ENCODE assay signal across 9 mouse cellular contexts in genomic region chr2:130296134-130296745, GRCm38 (mm10). TPM values are rescaled to one million over a fixed set of nuclear protein-coding genes. Genes with fewer than 3 reads are reported as not detected.
DNase-seq lines count a peak whose midpoint lies in the region; ATAC-seq lines count a peak whose summit lies in the region.
"Had no signal": no experiment of that assay in that cellular context is flagged by ENCODE, and none has a peak within 500 bp of the region (broad histone marks: within the 10 kb centered on the region; RNA-seq: fewer than 3 reads in every experiment).

No protein-coding gene starts in this region.

- H3K27me3 ChIP-seq in heart, embryonic 13.5 days (replicated peaks) = peaks cover 70% of the 10 kb centered on the region
- H3K27me3 ChIP-seq in hindbrain, embryonic 14.5 days (ENCODE audit: control insufficient read depth, insufficient read depth, low read length) = peaks cover 5% of the 10 kb centered on the region
- H3K27me3 ChIP-seq in midbrain, embryonic 14.5 days (ENCODE audit: control insufficient read depth, insufficient read depth, low read length) = no peaks in the 10 kb centered on the region

- 4% methylated on average over 20 of the region's 20 CpGs for WGBS in heart, embryonic 13.5 days
- WGBS in hindbrain, embryonic 14.5 days = 5% methylated on average over 20 of the region's 20 CpGs
- 1% methylated on average over 20 of the region's 20 CpGs for WGBS in midbrain, embryonic 14.5 days

- ATAC-seq in heart, embryonic 13.5 days (ENCODE audit: extremely low read depth, insufficient number of reproducible peaks, low FRiP score, low TSS enrichment) = no peak
- ATAC-seq in hindbrain, embryonic 14.5 days (ENCODE audit: low FRiP score) = peak; percentile 29; the same call in 1 of the 2 replicates
- ATAC-seq in midbrain, embryonic 14.5 days (ENCODE audit: low FRiP score, low TSS enrichment) = no peak
- ATAC-seq in monocyte, adult 5-6 weeks (replicated peaks; ENCODE audit: insufficient number of reproducible peaks, low FRiP score, low TSS enrichment, poor library complexity, severe bottlenecking) = no peak

- H3K4me1 ChIP-seq in heart, embryonic 13.5 days = peaks cover 33% of the 10 kb centered on the region
- no peaks in the 10 kb centered on the region for H3K4me1 ChIP-seq in brown adipose tissue, adult 24 weeks (ENCODE audit: control insufficient read depth, insufficient read depth, insufficient read length, low read length)
- peaks cover 19% of the 10 kb centered on the region for H3K4me1 ChIP-seq in hindbrain, embryonic 14.5 days (replicated peaks; ENCODE audit: control insufficient read depth, insufficient read depth, low read length)
- peaks cover 26% of the 10 kb centered on the region; the same call in 1 of the 2 replicates for H3K4me1 ChIP-seq in midbrain, embryonic 14.5 days (ENCODE audit: control insufficient read depth, insufficient read depth, low read length)

- DNase-seq in heart, postnatal 25 days (ENCODE audit: low spot score) = no peak
- DNase-seq in hindbrain, embryonic 14.5 days (ENCODE audit: low spot score) = no peak
- peak; percentile 14 for DNase-seq in midbrain, embryonic 14.5 days
- DNase-seq in right cerebral cortex, postnatal 36 days (ENCODE audit: low spot score in 2 of 2) = no peak
- DNase-seq in adrenal gland, postnatal 10 days = no peak

- intact Hi-C loops in heart, postnatal 25 days (cut with DNase I) = no loop called here

- peak overlapping the region; percentile 79 for H3K4me2 ChIP-seq in heart, embryonic 13.5 days
- H3K4me2 ChIP-seq in hindbrain, embryonic 14.5 days (replicated peaks) = peak overlapping the region; percentile 79
- H3K4me2 ChIP-seq in midbrain, embryonic 14.5 days (ENCODE audit: low read length) = peak overlapping the region; percentile 72

- H3K36me3 ChIP-seq in heart, embryonic 13.5 days = peaks cover 6% of the 10 kb centered on the region; the same call in 1 of the 2 replicates
- H3K36me3 ChIP-seq in hindbrain, embryonic 14.5 days (replicated peaks; ENCODE audit: control insufficient read depth, insufficient read depth) = no peaks in the 10 kb centered on the region
- no peaks in the 10 kb centered on the region for H3K36me3 ChIP-seq in midbrain, embryonic 14.5 days (ENCODE audit: control insufficient read depth, insufficient read depth, low read length)

- no peak overlapping the region for H3K27ac ChIP-seq in heart, embryonic 13.5 days (replicated peaks)
- H3K27ac ChIP-seq in brown adipose tissue, adult 24 weeks (replicated peaks; ENCODE audit: low read depth, low read length) = no peak overlapping the region
- no peak overlapping the region for H3K27ac ChIP-seq in hindbrain, embryonic 14.5 days
- H3K27ac ChIP-seq in midbrain, embryonic 14.5 days (replicated peaks; ENCODE audit: low read depth, low read length) = no peak overlapping the region

- H3K4me3 ChIP-seq in heart, embryonic 13.5 days = peak overlapping the region; percentile 80
- H3K4me3 ChIP-seq in brown adipose tissue, adult 24 weeks (ENCODE audit: insufficient read depth, low read depth, low read length) = peak overlapping the region; percentile 64
- peak overlapping the region; percentile 73 for H3K4me3 ChIP-seq in hindbrain, embryonic 14.5 days (replicated peaks; ENCODE audit: low read length)
- peak overlapping the region; percentile 68 for H3K4me3 ChIP-seq in midbrain, embryonic 14.5 days (replicated peaks; ENCODE audit: low read depth, low read length)

- peak overlapping the region; percentile 89 for H3K9ac ChIP-seq in heart, embryonic 13.5 days
- peak overlapping the region; percentile 86 for H3K9ac ChIP-seq in hindbrain, embryonic 14.5 days
- peak overlapping the region; percentile 88 for H3K9ac ChIP-seq in midbrain, embryonic 14.5 days (replicated peaks; ENCODE audit: low read length)

- no peaks in the 10 kb centered on the region for H3K9me3 ChIP-seq in heart, embryonic 13.5 days
- no peaks in the 10 kb centered on the region for H3K9me3 ChIP-seq in hindbrain, embryonic 14.5 days (ENCODE audit: control insufficient read depth, low read length)
- no peaks in the 10 kb centered on the region for H3K9me3 ChIP-seq in midbrain, embryonic 14.5 days (ENCODE audit: control insufficient read depth, low read length)

RNA-seq across cellular contexts. Expression of gene Ebf4, which starts 1.3 kb away (rescaled TPM):
- 0.39 and 0.64 TPM in 2 replicates for polyA plus RNA-seq in heart, embryonic 13.5 days (2015; fragmentation: Nextera tagmentation; extraction: Ambion mirVana)
- under 1 TPM; 0.31 to 0.45 TPM for total RNA-seq in heart, postnatal 25 days (2021)
- 0.46 TPM in 1 of 2 replicates, not detected in the other for polyA plus RNA-seq in brown adipose tissue, adult 24 weeks (2012; ENCODE audit: insufficient read depth, insufficient read length, missing spikeins)
- polyA plus RNA-seq in hindbrain, embryonic 14.5 days (2014; fragmentation: Nextera tagmentation; extraction: Ambion mirVana) = 4.4 and 4.5 TPM in 2 replicates
- 3.6 and 4.7 TPM in 2 replicates for polyA plus RNA-seq in midbrain, embryonic 14.5 days (2014; fragmentation: Nextera tagmentation; extraction: Ambion mirVana)
- total RNA-seq in monocyte, adult 5-6 weeks (2017) = not detected in 3 replicates
- total RNA-seq in adrenal gland, postnatal 10 days (2021) = 1 to 10 TPM; 4.5 to 6.2 TPM
- total RNA-seq: common myeloid progenitor, adult 5-6 weeks had no signal

RNA-seq across cellular contexts. Expression of gene Idh3b, which starts 11.9 kb away (rescaled TPM):
- 237 and 266 TPM in 2 replicates for polyA plus RNA-seq in heart, embryonic 13.5 days (2015; fragmentation: Nextera tagmentation; extraction: Ambion mirVana)
- 100 to 1,000 TPM; 763 to 771 TPM for total RNA-seq in heart, postnatal 25 days (2021)
- 2,344 and 2,540 TPM in 2 replicates for polyA plus RNA-seq in brown adipose tissue, adult 24 weeks (2012; ENCODE audit: insufficient read depth, insufficient read length, missing spikeins)
- polyA plus RNA-seq in hindbrain, embryonic 14.5 days (2014; fragmentation: Nextera tagmentation; extraction: Ambion mirVana) = 184 and 194 TPM in 2 replicates
- polyA plus RNA-seq in midbrain, embryonic 14.5 days (2014; fragmentation: Nextera tagmentation; extraction: Ambion mirVana) = 166 and 170 TPM in 2 replicates
- total RNA-seq in monocyte, adult 5-6 weeks (2017) = 103 to 169 TPM (median 112 TPM) in 3 replicates
- total RNA-seq in adrenal gland, postnatal 10 days (2021) = 100 to 1,000 TPM; 814 to 881 TPM

RNA-seq across cellular contexts. Expression of gene Nop56, which starts 22.0 kb away (rescaled TPM):
- polyA plus RNA-seq in heart, embryonic 13.5 days (2015; fragmentation: Nextera tagmentation; extraction: Ambion mirVana) = 143 and 152 TPM in 2 replicates
- total RNA-seq in heart, postnatal 25 days (2021) = 10 to 100 TPM; 32.2 to 35.8 TPM
- polyA plus RNA-seq in brown adipose tissue, adult 24 weeks (2012; ENCODE audit: insufficient read depth, insufficient read length, missing spikeins) = 19.8 and 20.3 TPM in 2 replicates
- polyA plus RNA-seq in hindbrain, embryonic 14.5 days (2014; fragmentation: Nextera tagmentation; extraction: Ambion mirVana) = 220 and 244 TPM in 2 replicates
- 217 and 235 TPM in 2 replicates for polyA plus RNA-seq in midbrain, embryonic 14.5 days (2014; fragmentation: Nextera tagmentation; extraction: Ambion mirVana)
- 156 to 208 TPM (median 163 TPM) in 3 replicates for total RNA-seq in monocyte, adult 5-6 weeks (2017)
- 10 to 100 TPM; 94.0 to 94.6 TPM for total RNA-seq in adrenal gland, postnatal 10 days (2021)
